Mouse (Mus musculus) heart, embryonic 10.5 days (tissue): ENCODE measurements around the gene Gosr2. TPM values are rescaled to one million over a fixed set of nuclear protein-coding genes. Genes with fewer than 3 reads are reported as not detected.

Experiments used
- DNase-seq: peaks from one replicate; pipeline ENCODE4 v3.0.0-alpha.2; 2017; ENCODE audit warnings: low spot score
- H3K27ac ChIP-seq: fragments of 300-500 bp; sonication (generic); 2 replicates; pipeline ENCODE4 v1.5.1; 2016; ENCODE audit warnings: mild to moderate bottlenecking
- H3K27me3 ChIP-seq: fragments of 300-500 bp; sonication (generic); 2 replicates; pipeline ENCODE4 v1.6.1; 2016; ENCODE audit warnings: mild to moderate bottlenecking; ENCODE audit not compliant: poor library complexity, insufficient read depth, severe bottlenecking
- H3K36me3 ChIP-seq: fragments of 300-500 bp; sonication (generic); 2 replicates; pipeline ENCODE4 v1.6.1; 2016; ENCODE audit warnings: mild to moderate bottlenecking, moderate library complexity
- H3K4me1 ChIP-seq: fragments of 300-500 bp; sonication (generic); 2 replicates; pipeline ENCODE4 v1.6.1; 2016; ENCODE audit warnings: mild to moderate bottlenecking
- H3K4me3 ChIP-seq: fragments of 300-500 bp; sonication (generic); 2 replicates; pipeline ENCODE4 v1.5.1; 2016; ENCODE audit warnings: mild to moderate bottlenecking, moderate library complexity
- H3K9me3 ChIP-seq: fragments of 300-500 bp; sonication (generic); 2 replicates; pipeline ENCODE4 v1.6.1; 2016; ENCODE audit warnings: mild to moderate bottlenecking, moderate library complexity
- WGBS: fragments of 180-500 bp; shearing (Covaris S2); methylation state at CpG from one replicate; pipeline ENCODE4 v1.1.7; 2016; 5-methylcytosine and 5-hydroxymethylcytosine counted together
- polyA plus RNA-seq: library from polyadenylated mRNA; unstranded; fragments of >200 nt; fragmentation: Nextera tagmentation; extraction: Ambion mirVana; gene quantifications from 2 replicates; pipeline ENCODE4 v1.2.1, GENCODE M21; 2016

The Gosr2 gene
- 80.1 and 86.4 TPM in 2 replicates for polyA plus RNA-seq

GRCm38 (mm10) chr11:103697565-103698176 is at the start of gene Gosr2:
Gene Gosr2, minus strand, starts transcription at chr11:103697898.
- DNase-seq: peak; percentile 97
- Histone ChIP-seq H3K4me1 (peaks cover 6% of the 10 kb centered on the region; the same call in 1 of the 2 replicates), H3K36me3 (no peaks in the 10 kb centered on the region), H3K9me3 (no peaks in the 10 kb centered on the region), H3K27ac (peak within 1 kb of the TSS; percentile 96), H3K27me3 (no peaks in the 10 kb centered on the region), H3K4me3 (peak within 1 kb of the TSS; percentile 67)
- WGBS: under 1% methylated on average over 57 of the region's 57 CpGs

GRCm38 (mm10) chr11:103735046-103735781 is 37.5 kb upstream of the Gosr2 start:
- Histone ChIP-seq H3K4me1 (peaks cover 30% of the 10 kb centered on the region), H3K36me3 (no peaks in the 10 kb centered on the region), H3K4me3 (no peak overlapping the region), H3K9me3 (no peaks in the 10 kb centered on the region), H3K27me3 (peaks cover 68% of the 10 kb centered on the region), H3K27ac (no peak overlapping the region)
- WGBS: 71% methylated on average over 19 of the region's 19 CpGs
- no peak for DNase-seq

- Histone ChIP-seq H3K27me3 (peaks cover 68% of the 10 kb centered on the region), H3K4me3 (no peak overlapping the region), H3K9me3 (no peaks in the 10 kb centered on the region), H3K36me3 (no peaks in the 10 kb centered on the region), H3K4me1 (peaks cover 30% of the 10 kb centered on the region), H3K27ac (no peak overlapping the region)
- WGBS: 59% methylated on average over 5 of the region's 5 CpGs
- no peak for DNase-seq
Observed at GRCm38 (mm10) chr11:103734411-103735045, 36.8 kb upstream of the Gosr2 start.

GRCm38 (mm10) chr11:103733961-103734360 is 36.3 kb upstream of the Gosr2 start:
- peaks cover 71% of the 10 kb centered on the region for H3K27me3 ChIP-seq
- DNase-seq: no peak
- H3K9me3 ChIP-seq: no peaks in the 10 kb centered on the region
- H3K4me1 ChIP-seq: peaks cover 30% of the 10 kb centered on the region
- H3K4me3 ChIP-seq: no peak overlapping the region
- H3K36me3 ChIP-seq: no peaks in the 10 kb centered on the region
- no peak overlapping the region for H3K27ac ChIP-seq
- 82% methylated on average over 2 of the region's 2 CpGs for WGBS

- no peak overlapping the region for H3K4me3 ChIP-seq
- no peak for DNase-seq
- no peaks in the 10 kb centered on the region for H3K36me3 ChIP-seq
- H3K4me1 ChIP-seq: peaks cover 32% of the 10 kb centered on the region
- WGBS: 69% methylated on average over 4 of the region's 4 CpGs
- H3K9me3 ChIP-seq: no peaks in the 10 kb centered on the region
- H3K27ac ChIP-seq: no peak overlapping the region
- H3K27me3 ChIP-seq: peaks cover 72% of the 10 kb centered on the region
Observed at GRCm38 (mm10) chr11:103733069-103733468, 35.4 kb upstream of the Gosr2 start.

DNA sequence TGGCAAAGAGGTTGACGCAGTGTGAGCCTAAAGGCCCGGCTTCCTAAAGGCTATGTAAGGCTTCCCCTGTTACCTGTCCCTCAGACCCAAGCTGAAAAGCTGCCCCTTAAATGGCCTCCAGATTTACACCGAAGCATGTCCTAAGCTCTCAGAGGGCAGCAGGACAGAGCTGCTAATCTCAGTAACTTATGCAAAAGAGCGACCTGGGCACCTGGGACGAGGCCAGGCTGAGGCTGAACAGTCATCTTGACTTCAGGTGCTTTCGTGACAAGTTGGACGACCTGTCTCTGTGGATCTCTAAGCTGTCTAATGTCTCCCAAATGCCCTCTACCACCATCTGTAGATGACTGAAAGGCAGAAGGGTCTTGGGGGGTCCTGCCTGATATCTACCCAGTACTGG is 34.6 kb upstream of the Gosr2 start:
- no peaks in the 10 kb centered on the region for H3K9me3 ChIP-seq
- H3K27ac ChIP-seq: no peak overlapping the region
- H3K4me1 ChIP-seq: peaks cover 39% of the 10 kb centered on the region
- peaks cover 64% of the 10 kb centered on the region for H3K27me3 ChIP-seq
- WGBS: 78% methylated on average over 7 of the region's 7 CpGs
- no peak overlapping the region for H3K4me3 ChIP-seq
- DNase-seq: no peak
- H3K36me3 ChIP-seq: no peaks in the 10 kb centered on the region

- Histone ChIP-seq H3K9me3 (no peaks in the 10 kb centered on the region), H3K36me3 (no peaks in the 10 kb centered on the region), H3K4me3 (no peak overlapping the region), H3K27me3 (peaks cover 64% of the 10 kb centered on the region), H3K4me1 (peaks cover 40% of the 10 kb centered on the region), H3K27ac (no peak overlapping the region)
- DNase-seq: no peak
- WGBS: 75% methylated on average over 9 of the region's 9 CpGs
Observed at GRCm38 (mm10) chr11:103731594-103731993, 33.9 kb upstream of the Gosr2 start.

- Histone ChIP-seq H3K27me3 (peaks cover 49% of the 10 kb centered on the region), H3K9me3 (no peaks in the 10 kb centered on the region), H3K4me3 (no peak overlapping the region), H3K36me3 (no peaks in the 10 kb centered on the region), H3K27ac (no peak overlapping the region), H3K4me1 (peaks cover 28% of the 10 kb centered on the region)
- no peak for DNase-seq
- WGBS: 66% methylated on average over 9 of the region's 9 CpGs
Observed at GRCm38 (mm10) chr11:103729282-103729985, 31.7 kb upstream of the Gosr2 start.

- 67% methylated on average over 11 of the region's 11 CpGs for WGBS
- Histone ChIP-seq H3K4me3 (no peak overlapping the region), H3K27me3 (peaks cover 13% of the 10 kb centered on the region), H3K9me3 (no peaks in the 10 kb centered on the region), H3K27ac (no peak overlapping the region), H3K36me3 (no peaks in the 10 kb centered on the region), H3K4me1 (peaks cover 20% of the 10 kb centered on the region)
- DNase-seq: no peak
Observed at GRCm38 (mm10) chr11:103724331-103724771, 26.7 kb upstream of the Gosr2 start.

DNA sequence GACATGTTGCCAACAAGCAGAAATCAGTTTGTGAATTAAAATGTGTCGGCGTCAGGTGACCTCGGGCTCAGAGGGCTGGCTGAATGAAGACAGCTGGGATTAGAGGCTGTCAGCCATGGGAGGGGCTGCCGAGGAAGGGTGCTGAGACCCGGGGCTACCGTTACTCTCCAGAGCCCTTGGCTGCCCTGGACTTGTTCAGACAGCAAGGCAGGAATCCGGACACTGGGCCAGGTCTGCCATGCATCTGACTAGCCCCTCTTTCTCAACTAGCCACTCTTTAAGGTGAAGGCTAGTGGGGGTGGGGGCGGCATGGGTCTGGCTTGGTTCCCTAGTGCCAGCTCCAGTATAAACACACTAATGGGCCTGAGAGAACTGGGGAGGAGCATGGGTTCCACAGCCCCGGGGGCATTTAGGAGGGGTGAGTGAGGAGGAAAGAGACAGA is 24.4 kb upstream of the Gosr2 start:
- Histone ChIP-seq H3K9me3 (no peaks in the 10 kb centered on the region), H3K27ac (peak overlapping the region; percentile 67), H3K4me3 (peak overlapping the region; percentile 48), H3K36me3 (no peaks in the 10 kb centered on the region), H3K27me3 (peaks cover 4% of the 10 kb centered on the region; the same call in 1 of the 2 replicates), H3K4me1 (peaks cover 21% of the 10 kb centered on the region)
- DNase-seq: no peak
- WGBS: 16% methylated on average over 9 of the region's 9 CpGs

DNA sequence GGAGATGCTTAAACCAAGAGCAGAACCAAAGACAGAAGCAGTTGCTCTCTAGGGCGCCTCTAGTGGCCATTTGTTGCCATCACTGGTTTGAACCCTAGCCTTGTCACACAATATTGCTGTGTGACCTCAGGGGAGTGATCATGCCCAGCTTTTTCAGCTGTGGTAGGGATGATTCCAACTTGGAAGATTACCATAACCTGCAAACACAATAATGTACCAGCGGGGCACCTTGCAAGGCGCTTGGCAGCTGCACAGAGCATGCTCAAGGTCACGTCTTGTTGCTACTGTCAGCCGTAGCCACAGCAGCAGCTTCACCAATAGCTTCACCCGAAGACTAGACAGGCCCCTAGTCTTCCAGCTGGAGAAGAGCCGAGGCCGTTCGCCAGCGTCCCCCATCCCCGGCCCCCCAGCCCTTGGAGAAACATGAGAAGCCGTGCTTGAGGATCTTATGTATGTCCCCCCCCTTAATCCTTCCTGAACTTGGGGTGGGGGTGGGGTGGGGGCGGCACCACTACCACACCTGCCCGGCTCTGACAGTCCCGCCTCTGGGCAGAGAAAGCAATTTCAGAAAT is 23.9 kb upstream of the Gosr2 start:
- Histone ChIP-seq H3K9me3 (no peaks in the 10 kb centered on the region), H3K27ac (peak overlapping the region; percentile 67), H3K4me3 (peak overlapping the region; percentile 48), H3K4me1 (peaks cover 21% of the 10 kb centered on the region), H3K36me3 (no peaks in the 10 kb centered on the region), H3K27me3 (peaks cover 4% of the 10 kb centered on the region; the same call in 1 of the 2 replicates)
- 24% methylated on average over 15 of the region's 15 CpGs for WGBS
- DNase-seq: no peak

DNA sequence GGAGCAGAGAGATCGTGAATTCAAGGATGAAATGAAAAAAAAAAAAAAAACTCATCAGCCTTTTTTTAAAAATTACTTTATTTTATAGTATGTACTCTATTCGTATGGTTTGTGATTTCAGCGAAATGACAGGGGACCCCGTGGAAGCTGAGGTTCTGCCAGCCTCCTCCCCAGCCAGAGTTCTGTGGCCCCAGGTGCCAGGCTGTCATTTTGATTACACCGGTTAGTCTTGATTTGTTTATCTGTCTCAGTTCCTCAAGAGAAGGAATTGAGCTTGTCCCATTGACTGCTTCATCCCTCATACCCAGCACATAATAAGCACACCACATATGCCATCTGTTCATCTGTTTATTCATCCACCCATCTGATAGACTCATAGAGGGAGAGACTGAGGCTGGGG is 21.7 kb upstream of the Gosr2 start:
- Histone ChIP-seq H3K9me3 (no peaks in the 10 kb centered on the region), H3K27ac (no peak overlapping the region), H3K4me1 (peaks cover 21% of the 10 kb centered on the region), H3K4me3 (no peak overlapping the region), H3K36me3 (no peaks in the 10 kb centered on the region), H3K27me3 (peaks cover 9% of the 10 kb centered on the region; the same call in 1 of the 2 replicates)
- no peak for DNase-seq
- WGBS: 78% methylated on average over 5 of the region's 5 CpGs
